Mouse (Mus musculus) CH12.LX (cell line): Measurements from ENCODE around the gene Olfr764-ps1.
"Not testable (repeated sequence)": the region's sequence is repeated elsewhere in the genome, so short reads cannot be mapped to it uniquely, and the experiment has no call there.

ENCODE experiments used
- CTCF ChIP-seq, 2 experiments: IDR thresholded peaks in 1 of 2; conservative IDR thresholded peaks in 1 of 2; 2 replicates each; pipeline ENCODE4 v1.5.1; 2011 to 2012; ENCODE audit warnings: low read depth in 2 of 2, low read length in 2 of 2, improper control_type of control experiment in 1 of 2, inconsistent platforms in 1 of 2, mild to moderate bottlenecking in 1 of 2, moderate library complexity in 1 of 2
- MAX ChIP-seq: IDR thresholded peaks from 2 replicates; pipeline ENCODE4 v1.6.1; 2011; ENCODE audit warnings: low read length, improper control_type of control experiment
- MXI1 ChIP-seq: IDR thresholded peaks from 2 replicates; pipeline ENCODE4 v1.6.1; 2011; ENCODE audit warnings: mild to moderate bottlenecking, low read depth, low read length, improper control_type of control experiment
- NELFE ChIP-seq: IDR thresholded peaks from 2 replicates; pipeline ENCODE4 v1.6.1; 2011; ENCODE audit warnings: low read depth, low read length, improper control_type of control experiment
- POLR2A ChIP-seq: IDR thresholded peaks from 2 replicates; pipeline ENCODE4 v1.6.1; 2011; ENCODE audit warnings: low read depth, mild to moderate bottlenecking, improper control_type of control experiment, low read length
- TCF12 ChIP-seq: IDR thresholded peaks from 2 replicates; pipeline ENCODE4 v1.6.1; 2014; ENCODE audit warnings: low read depth, mild to moderate bottlenecking, inconsistent platforms, low read length, improper control_type of control experiment

DNA sequence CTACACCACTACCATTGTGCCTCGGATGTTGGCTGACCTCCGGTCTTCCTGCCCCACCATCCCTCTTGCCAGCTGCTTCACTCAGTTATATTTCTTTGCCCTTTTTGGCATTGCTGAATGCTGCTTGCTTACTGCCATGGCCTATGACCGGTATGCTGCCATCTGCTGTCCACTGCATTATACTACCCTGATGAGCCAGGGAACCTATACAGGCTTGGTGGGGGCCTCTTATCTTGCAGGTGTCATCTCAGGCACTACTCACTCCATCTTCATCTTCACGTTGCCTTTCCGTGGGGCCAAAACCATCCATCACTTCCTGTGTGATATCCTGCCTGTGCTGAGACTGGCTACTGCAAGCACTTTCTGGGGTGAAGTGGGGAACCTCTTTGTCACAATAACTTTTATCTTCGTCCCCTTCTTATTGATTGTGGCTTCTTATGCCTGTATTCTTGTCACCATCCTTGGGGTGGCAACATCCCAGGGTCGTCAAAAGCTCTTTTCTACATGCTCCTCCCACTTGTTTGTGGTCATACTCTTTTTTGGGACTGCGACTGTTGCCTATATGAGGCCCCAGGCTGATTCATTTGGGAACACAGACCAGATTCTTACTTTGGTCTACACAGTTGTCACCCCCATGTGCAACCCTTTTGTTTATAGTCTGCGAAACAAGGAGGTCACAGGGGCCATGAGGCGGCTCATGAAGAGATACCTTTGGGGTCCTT is 49.4 kb downstream of the Olfr764-ps1 start:
- TF ChIP-seq NELFE; POLR2A; MAX; TCF12; CTCF (conservative IDR thresholded peaks at IDR 0.05 in 1 of 2, IDR thresholded peaks at IDR 0.05 in 1 of 2; ENCODE audit: low read depth in 2 of 2, low read length in 2 of 2); MXI1: not testable (repeated sequence)
